Mouse (Mus musculus): ENCODE measurements around the gene Fam216a.

DNA sequence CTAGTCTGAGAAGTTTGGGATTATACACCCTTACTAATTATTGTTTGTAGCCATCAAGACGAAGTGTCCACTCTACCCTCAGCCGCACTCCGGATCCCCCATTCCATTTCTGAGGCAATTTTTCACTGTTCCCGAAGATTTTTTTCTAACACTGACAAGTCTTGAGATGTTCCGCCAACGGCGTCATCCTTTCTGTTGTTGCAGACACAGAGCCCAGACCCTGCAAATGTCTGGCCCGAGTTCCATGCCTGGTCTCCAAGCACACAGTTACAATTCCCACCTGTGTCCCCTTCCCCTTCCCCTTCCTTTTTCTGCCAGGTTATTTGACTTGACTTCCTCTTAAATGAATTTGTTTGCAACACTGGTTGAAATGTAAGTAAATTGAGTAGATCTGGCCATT lies 27.7 kb upstream of the Fam216a start:
- TF ChIP-seq CTCF (IDR thresholded peaks at IDR 0.05; ENCODE audit: borderline replicate concordance, insufficient read depth, low read depth, low read length) (no peak), POLR2A (IDR thresholded peaks at IDR 0.05; ENCODE audit: borderline replicate concordance, insufficient read depth, low read length) (no peak)
